Mouse (Mus musculus) midbrain, embryonic 14.5 days (tissue): ENCODE results near the gene Arl4c. TPM values are rescaled to one million over a fixed set of nuclear protein-coding genes. Genes with fewer than 3 reads are reported as not detected.

Experiments
- ATAC-seq: fragments of 200-750 bp; cut with Nextera tagmentation; 2 replicates; pipeline ENCODE4 v1.8.0; 2017; ENCODE audit warnings: moderate number of reproducible peaks, moderate library complexity; ENCODE audit not compliant: low FRiP score, low TSS enrichment
- DNase-seq: peaks from one replicate; pipeline ENCODE4 v3.0.0-alpha.2; 2015
- H3K27ac ChIP-seq: fragments of 300-500 bp; sonication (generic); replicated peaks from 2 replicates; pipeline ENCODE4 v1.5.1; 2014; ENCODE audit warnings: mild to moderate bottlenecking, low read depth, low read length, moderate library complexity
- H3K27me3 ChIP-seq: fragments of 300-500 bp; sonication (generic); 2 replicates; pipeline ENCODE4 v1.6.1; 2014; ENCODE audit warnings: low read length, control low read depth, mixed read lengths; ENCODE audit not compliant: control insufficient read depth, insufficient read depth
- H3K36me3 ChIP-seq: fragments of 300-500 bp; sonication (generic); 2 replicates; pipeline ENCODE4 v1.6.1; 2014; ENCODE audit warnings: low read length, control low read depth; ENCODE audit not compliant: control insufficient read depth, insufficient read depth
- H3K4me1 ChIP-seq: fragments of 300-500 bp; sonication (generic); 2 replicates; pipeline ENCODE4 v1.6.1; 2014; ENCODE audit warnings: mild to moderate bottlenecking, antibody characterized with exemption, low read length, control low read depth; ENCODE audit not compliant: control insufficient read depth, insufficient read depth
- H3K4me2 ChIP-seq: fragments of 300-500 bp; sonication (generic); 2 replicates; pipeline ENCODE4 v1.6.1; 2014; ENCODE audit warnings: mild to moderate bottlenecking, low read length, moderate library complexity
- H3K4me3 ChIP-seq: fragments of 300-500 bp; sonication (generic); replicated peaks from 2 replicates; pipeline ENCODE4 v1.5.1; 2014; ENCODE audit warnings: low read depth, low read length
- H3K9ac ChIP-seq: fragments of 300-500 bp; sonication (generic); replicated peaks from 2 replicates; pipeline ENCODE4 v1.6.1; 2014; ENCODE audit warnings: mild to moderate bottlenecking, low read length, moderate library complexity
- H3K9me3 ChIP-seq: fragments of 300-500 bp; sonication (generic); 2 replicates; pipeline ENCODE4 v1.6.1; 2016; ENCODE audit warnings: low read length, control low read depth, mixed read lengths; ENCODE audit not compliant: control insufficient read depth
- WGBS: fragments of 180-500 bp; shearing (Covaris S2); extraction: QIAGEN DNeasy Blood & Tissue Kit; methylation state at CpG from one replicate; pipeline ENCODE4 v1.1.7; 2014; 5-methylcytosine and 5-hydroxymethylcytosine counted together
- polyA plus RNA-seq: library from polyadenylated mRNA; unstranded; fragments of >200 nt; fragmentation: Nextera tagmentation; extraction: Ambion mirVana; gene quantifications from 2 replicates; pipeline ENCODE4 v1.2.1, GENCODE M21; 2014

Arl4c gene
- polyA plus RNA-seq, 1 experiment from 2014 or later, result 23.4 TPM

- no peak overlapping the region for H3K4me2 ChIP-seq
- H3K4me1 ChIP-seq, result peaks cover 14% of the 10 kb centered on the region
- H3K9ac ChIP-seq, result no peak overlapping the region
- H3K9me3 ChIP-seq, result no peaks in the 10 kb centered on the region
- H3K27ac ChIP-seq, result no peak overlapping the region; the same call in 1 of the 2 replicates
- no peaks in the 10 kb centered on the region for H3K36me3 ChIP-seq
- DNase-seq, result no peak
- ATAC-seq, result no peak
- H3K27me3 ChIP-seq, result no peaks in the 10 kb centered on the region
- WGBS, result 78% methylated on average over 3 of the region's 3 CpGs
- no peak overlapping the region for H3K4me3 ChIP-seq
Observed at GRCm38 (mm10) chr1:88708191-88708590, 6.2 kb upstream of the Arl4c start.

DNA sequence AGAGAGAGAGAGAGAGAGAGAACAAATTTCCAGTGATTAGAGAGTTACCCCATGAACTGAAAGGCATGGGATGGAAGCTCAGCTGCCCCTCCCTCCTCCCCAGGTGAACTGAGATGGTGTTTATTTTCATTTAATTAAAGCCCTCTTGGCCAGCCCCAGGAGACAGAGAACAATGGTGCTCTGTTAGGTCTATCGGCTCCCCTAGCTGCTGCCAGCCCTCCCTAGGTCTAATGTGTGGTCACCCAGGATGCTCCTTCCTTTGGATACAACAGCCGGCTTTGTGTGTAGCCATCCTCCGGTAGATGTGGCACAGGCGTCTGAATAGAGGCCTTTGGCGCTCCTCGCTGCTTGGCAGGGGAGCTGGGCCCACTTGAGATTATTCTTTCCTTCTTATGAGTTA, 5.5 kb upstream of the Arl4c start:
- Histone ChIP-seq H3K4me3 (no peak overlapping the region), H3K9ac (no peak overlapping the region), H3K27ac (no peak overlapping the region), H3K9me3 (no peaks in the 10 kb centered on the region), H3K27me3 (no peaks in the 10 kb centered on the region), H3K4me1 (peaks cover 16% of the 10 kb centered on the region), H3K36me3 (no peaks in the 10 kb centered on the region), H3K4me2 (no peak overlapping the region)
- no peak for ATAC-seq
- WGBS, result 29% methylated on average over 6 of the region's 6 CpGs
- DNase-seq, result no peak

GRCm38 (mm10) chr1:88705799-88706198, 3.8 kb upstream of the Arl4c start:
- Histone ChIP-seq H3K4me3 (no peak overlapping the region), H3K4me2 (peak overlapping the region; percentile 14; the same call in 1 of the 2 replicates), H3K9me3 (no peaks in the 10 kb centered on the region), H3K9ac (no peak overlapping the region), H3K27me3 (no peaks in the 10 kb centered on the region), H3K4me1 (peaks cover 18% of the 10 kb centered on the region), H3K27ac (peak overlapping the region; percentile 21; the same call in 1 of the 2 replicates), H3K36me3 (no peaks in the 10 kb centered on the region)
- DNase-seq, result peak; percentile 98
- WGBS, result under 1% methylated on average over 15 of the region's 15 CpGs
- ATAC-seq, result peak; percentile 72

- Histone ChIP-seq H3K9ac (no peak overlapping the region), H3K4me3 (no peak overlapping the region)
Observed at GRCm38 (mm10) chr1:88705050-88705449, 3.0 kb upstream of the Arl4c start.

GRCm38 (mm10) chr1:88700961-88701861, 810 bp downstream of the Arl4c start:
- DNase-seq (peak; percentile 69), ATAC-seq (peak; percentile 51)
- H3K27me3 ChIP-seq, result no peaks in the 10 kb centered on the region
- peak overlapping the region; percentile 99 for H3K9ac ChIP-seq
- peak overlapping the region; percentile 89 for H3K4me2 ChIP-seq
- H3K4me1 ChIP-seq, result peaks cover 18% of the 10 kb centered on the region; the same call in 1 of the 2 replicates
- peaks cover 10% of the 10 kb centered on the region for H3K36me3 ChIP-seq
- no peaks in the 10 kb centered on the region for H3K9me3 ChIP-seq
- H3K27ac ChIP-seq, result peak overlapping the region; percentile 99
- H3K4me3 ChIP-seq, result peak overlapping the region; percentile 97
- WGBS, result under 1% methylated on average over 78 of the region's 78 CpGs

More at GRCm38 (mm10) chr1:88705050-88705449, 3.0 kb upstream of the Arl4c start:
- no peak overlapping the region for H3K27ac ChIP-seq
- DNase-seq (peak; percentile 70), ATAC-seq (no peak)
- H3K4me2 ChIP-seq, result no peak overlapping the region
- H3K4me1 ChIP-seq, result peaks cover 18% of the 10 kb centered on the region
- no peaks in the 10 kb centered on the region for H3K9me3 ChIP-seq
- no peaks in the 10 kb centered on the region for H3K36me3 ChIP-seq
- WGBS, result 65% methylated on average over 6 of the region's 6 CpGs
- no peaks in the 10 kb centered on the region for H3K27me3 ChIP-seq

GRCm38 (mm10) chr1:88699856-88700791, 1.9 kb downstream of the Arl4c start:
- peak; percentile 26; the same call in 1 of the 2 replicates for ATAC-seq

DNA sequence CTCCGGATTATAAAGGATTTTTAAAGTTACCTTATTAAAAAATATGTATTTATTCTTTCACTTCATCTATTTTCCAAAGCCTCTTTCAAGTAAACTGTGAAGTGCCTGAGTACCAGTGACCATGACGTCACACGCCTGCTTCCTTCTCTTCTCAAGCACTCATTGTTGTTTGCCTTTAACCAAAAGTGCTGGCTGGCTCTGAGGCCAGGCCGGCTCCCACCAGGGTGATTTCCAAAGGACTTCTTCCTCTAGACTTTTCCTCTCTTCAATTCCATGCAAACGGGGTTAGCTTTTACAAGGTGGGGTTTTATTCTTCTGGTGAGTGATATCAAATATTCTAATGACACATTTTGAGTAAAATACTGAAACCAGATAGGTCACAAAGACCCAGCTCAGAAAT, 2.6 kb downstream of the Arl4c start:
- Histone ChIP-seq H3K4me2 (peak overlapping the region; percentile 89), H3K27ac (peak overlapping the region; percentile 99), H3K4me1 (peaks cover 18% of the 10 kb centered on the region; the same call in 1 of the 2 replicates), H3K9ac (peak overlapping the region; percentile 99), H3K9me3 (no peaks in the 10 kb centered on the region), H3K27me3 (no peaks in the 10 kb centered on the region), H3K36me3 (peaks cover 11% of the 10 kb centered on the region), H3K4me3 (peak overlapping the region; percentile 97)
- DNase-seq, result peak; percentile 83
- 3% methylated on average over 5 of the region's 5 CpGs for WGBS
- ATAC-seq, result no peak

More at GRCm38 (mm10) chr1:88699856-88700791, 1.9 kb downstream of the Arl4c start:
- H3K9me3 ChIP-seq, result no peaks in the 10 kb centered on the region
- H3K27ac ChIP-seq, result peak overlapping the region; percentile 99
- H3K4me2 ChIP-seq, result peak overlapping the region; percentile 89
- 1% methylated on average over 25 of the region's 25 CpGs for WGBS
- H3K9ac ChIP-seq, result peak overlapping the region; percentile 99
- no peaks in the 10 kb centered on the region for H3K27me3 ChIP-seq
- H3K4me3 ChIP-seq, result peak overlapping the region; percentile 97
- peak; percentile 83 for DNase-seq
- H3K36me3 ChIP-seq, result peaks cover 10% of the 10 kb centered on the region
- H3K4me1 ChIP-seq, result peaks cover 18% of the 10 kb centered on the region; the same call in 1 of the 2 replicates

GRCm38 (mm10) chr1:88698926-88699325, 3.1 kb downstream of the Arl4c start:
- H3K4me1 ChIP-seq, result peaks cover 18% of the 10 kb centered on the region; the same call in 1 of the 2 replicates
- no peak for ATAC-seq
- peak overlapping the region; percentile 99 for H3K27ac ChIP-seq
- peak overlapping the region; percentile 89 for H3K4me2 ChIP-seq
- peak; percentile 59 for DNase-seq
- peaks cover 16% of the 10 kb centered on the region for H3K36me3 ChIP-seq
- H3K9ac ChIP-seq, result peak overlapping the region; percentile 99
- no peaks in the 10 kb centered on the region for H3K9me3 ChIP-seq
- H3K27me3 ChIP-seq, result no peaks in the 10 kb centered on the region
- WGBS, result 3% methylated on average over 5 of the region's 5 CpGs
- peak overlapping the region; percentile 97 for H3K4me3 ChIP-seq
